Mouse (Mus musculus): ENCODE measurements around the gene Adam4. TPM values are rescaled to one million over a fixed set of nuclear protein-coding genes. Genes with fewer than 3 reads are reported as not detected.
"Not testable (repeated sequence)": the region's sequence is repeated elsewhere in the genome, so short reads cannot be mapped to it uniquely, and the experiment has no call there.

The Adam4 gene
- total RNA-seq (2021), result 1 to 10 TPM; 1.8 to 4.3 TPM

GRCm38 (mm10) chr12:81421846-81422245 is at the start of gene Adam4:
TSS of gene Adam4 (minus strand) at chr12:81421946.
- intact Hi-C loops (cut with DNase I), result no loop called here
- DNase-seq (ENCODE audit: low spot score in 2 of 2), result no peak

DNA sequence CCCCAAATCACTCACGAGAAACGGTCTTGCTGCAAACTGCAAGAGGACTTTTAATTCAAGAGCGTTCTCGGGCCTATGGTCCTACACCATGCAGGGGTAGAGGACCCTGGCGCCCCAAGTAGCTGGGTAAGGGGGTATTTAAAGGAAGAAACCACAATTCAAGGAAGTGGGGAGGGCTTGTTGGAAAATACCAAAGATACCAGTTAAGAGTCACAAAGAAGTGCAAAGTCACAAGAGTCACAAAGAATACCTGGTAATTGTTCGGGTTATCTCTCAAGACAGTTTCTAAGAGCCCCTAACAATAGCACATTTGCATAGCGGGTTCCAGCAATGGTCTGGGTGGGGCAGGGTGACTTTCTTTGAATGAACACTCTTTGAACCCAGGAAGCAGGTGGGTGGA is 37.3 kb upstream of the Adam4 start:
- intact Hi-C loops (cut with DNase I), result not testable (repeated sequence)

GRCm38 (mm10) chr12:81438985-81439384 is 17.2 kb upstream of the Adam4 start:
- intact Hi-C loops (cut with DNase I); DNase-seq (ENCODE audit: low spot score in 2 of 2): not testable (repeated sequence)

More for the DNA sequence above, 37.3 kb upstream of the Adam4 start:
- DNase-seq (ENCODE audit: low spot score in 2 of 2), result not testable (repeated sequence)

DNA sequence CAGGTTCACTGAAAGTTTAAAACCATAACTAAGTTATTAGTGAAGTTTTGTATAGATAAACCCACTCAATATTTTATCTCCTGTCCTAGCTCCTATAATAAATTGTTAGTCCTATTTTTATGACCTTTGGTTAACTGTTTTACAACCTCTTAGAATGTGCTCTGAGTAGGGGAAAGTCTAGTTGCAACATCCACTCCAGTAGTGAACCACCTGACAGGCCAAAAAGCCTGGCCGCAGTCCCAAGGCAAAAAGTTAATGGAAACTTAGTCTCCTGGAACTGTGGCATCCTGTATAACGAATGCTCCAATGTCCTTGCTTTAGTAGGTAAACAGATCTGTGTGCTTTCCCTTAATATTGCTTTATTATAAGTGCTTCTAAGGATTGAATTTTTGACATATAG is 13.0 kb upstream of the Adam4 start:
- intact Hi-C loops (cut with DNase I); DNase-seq (ENCODE audit: low spot score in 2 of 2): not testable (repeated sequence)

GRCm38 (mm10) chr12:81413211-81413610 is 8.5 kb downstream of the Adam4 start:
- intact Hi-C loops (cut with DNase I), result no loop called here
- DNase-seq (ENCODE audit: low spot score in 2 of 2), result no peak

GRCm38 (mm10) chr12:81408966-81409365 is 12.8 kb downstream of the Adam4 start:
- DNase-seq (ENCODE audit: low spot score in 2 of 2), result no peak
- intact Hi-C loops (cut with DNase I), result no loop called here

DNA sequence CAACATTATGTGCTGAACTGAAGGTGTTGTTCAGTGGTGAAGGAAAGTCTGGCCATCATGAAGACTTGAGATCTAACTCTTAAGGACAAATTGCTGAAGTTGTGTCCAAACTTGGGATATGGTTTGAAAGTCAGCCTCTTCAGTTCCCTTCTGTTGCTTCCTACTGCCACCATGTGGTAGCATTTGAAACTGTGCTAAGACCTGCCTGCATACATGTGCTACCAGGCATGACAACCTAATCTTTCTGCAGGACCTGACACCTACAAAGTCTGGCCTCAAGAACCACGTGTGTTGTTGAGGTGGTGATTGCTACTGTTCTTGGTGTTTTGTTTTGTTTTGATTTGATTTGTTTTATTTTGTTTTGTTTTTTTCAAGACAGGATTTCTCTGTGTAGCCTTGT is 19.6 kb downstream of the Adam4 start:
- intact Hi-C loops (cut with DNase I), result loop anchor here (1.0 kb wide), 2 partner anchors 203 to 420 kb away; no protein-coding TSS in a partner anchor
- DNase-seq (ENCODE audit: low spot score in 2 of 2), result peak; percentile 43 to 55

GRCm38 (mm10) chr12:81379364-81379763 is 42.4 kb downstream of the Adam4 start, which contains the start of gene Gm4787:
TSS of gene Gm4787 (minus strand) at chr12:81379464.
- intact Hi-C loops (cut with DNase I); DNase-seq (ENCODE audit: low spot score in 2 of 2): not testable (repeated sequence)

Other genes starting within 250 kb of the Adam4 start
- 10 to 100 TPM; 19.6 to 22.9 TPM for gene Slc8a3, start 88.8 kb downstream of the Adam4 start, total RNA-seq (2021)
- 1 to 10 TPM; 1.5 to 3.2 TPM for gene Gm4787, start 42.5 kb downstream of the Adam4 start, total RNA-seq (2021)
- 10 to 100 TPM; 34.0 to 45.4 TPM for gene Cox16, start 63.2 kb upstream of the Adam4 start, total RNA-seq (2021)
- gene Gm20498, start 111.0 kb upstream of the Adam4 start, total RNA-seq (2021), result 10 to 100 TPM; 39.6 to 40.5 TPM
- gene Synj2bp, start 111.0 kb upstream of the Adam4 start, total RNA-seq (2021), result 10 to 100 TPM; 31.2 to 35.2 TPM
- under 1 TPM; 0.27 to 0.70 TPM for gene Adam21, start 146.5 kb upstream of the Adam4 start, total RNA-seq (2021)
- 10 to 100 TPM; 26.5 to 30.6 TPM for gene Med6, start 173.1 kb upstream of the Adam4 start, total RNA-seq (2021)
- gene Ttc9, start 209.3 kb upstream of the Adam4 start, total RNA-seq (2021), result 10 to 100 TPM; 50.2 to 56.7 TPM

Data from left cerebral cortex, postnatal 36 days (tissue).